Mouse (Mus musculus) E14TG2a.4 (cell line): ENCODE measurements around the gene Tmem254c.
"Not testable (repeated sequence)": the region's sequence is repeated elsewhere in the genome, so short reads cannot be mapped to it uniquely, and the experiment has no call there.

ENCODE experiments used
- CTCF ChIP-seq: conservative IDR thresholded peaks from 2 replicates; pipeline ENCODE4 v1.5.1; 2014; ENCODE audit warnings: low read length
- POU5F1 ChIP-seq: IDR thresholded peaks from 2 replicates; pipeline ENCODE4 v1.6.1; 2014; ENCODE audit warnings: low read length, borderline replicate concordance

GRCm38 (mm10) chr14:26067325-26067633 is at the start of gene Tmem254c:
- TF ChIP-seq POU5F1, CTCF: not testable (repeated sequence)
